15 mouse cellular contexts compared by ENCODE assay signal in genomic region chr3:38152408-38152807, GRCm38 (mm10).
"Had no signal": no experiment of that assay in that cellular context is flagged by ENCODE, and none has a peak within 500 bp of the region (broad histone marks: within the 10 kb centered on the region; RNA-seq: fewer than 3 reads in every experiment).

No protein-coding gene starts in this region.

- H3K4me3 ChIP-seq: liver, embryonic 13.5 days; megakaryocyte, embryonic 14.5 days; neural tube, embryonic 12.5 days; neural tube, embryonic 15.5 days had no signal

- H3K9ac ChIP-seq: liver, embryonic 13.5 days; lung, embryonic 14.5 days; neural tube, embryonic 12.5 days; neural tube, embryonic 15.5 days had no signal

- H3K27ac ChIP-seq: liver, embryonic 13.5 days; neural tube, embryonic 12.5 days; neural tube, embryonic 15.5 days had no signal

- H3K36me3 ChIP-seq: liver, embryonic 13.5 days; neural tube, embryonic 12.5 days; neural tube, embryonic 15.5 days had no signal

- H3K4me1 ChIP-seq: liver, embryonic 13.5 days; neural tube, embryonic 12.5 days; neural tube, embryonic 15.5 days had no signal

- H3K4me2 ChIP-seq: liver, embryonic 13.5 days; lung, embryonic 14.5 days; midbrain, embryonic 11.5 days; neural tube, embryonic 12.5 days; neural tube, embryonic 15.5 days had no signal

- DNase-seq: kidney, postnatal 10 days; kidney, postnatal 4 days; layer of hippocampus, adult 9-11 months; liver, embryonic 13.5 days; lung, embryonic 14.5 days; midbrain, embryonic 14.5 days; right cerebral cortex, adult 18-20 months; right cerebral cortex, postnatal 14 days; right cerebral cortex, postnatal 4 days; thymus, postnatal 25 days had no signal

- H3K27me3 ChIP-seq: liver, embryonic 13.5 days; megakaryocyte, embryonic 14.5 days; neural tube, embryonic 12.5 days; neural tube, embryonic 15.5 days had no signal

- ATAC-seq: lung, postnatal 0 days had no signal

- H3K9me3 ChIP-seq: liver, embryonic 13.5 days; megakaryocyte, embryonic 14.5 days; neural tube, embryonic 12.5 days; neural tube, embryonic 15.5 days had no signal
